Mouse (Mus musculus) heart, postnatal 0 days (tissue): Measurements from ENCODE around the gene Epor. TPM values are rescaled to one million over a fixed set of nuclear protein-coding genes. Genes with fewer than 3 reads are reported as not detected.
A peak's percentile ranks its signal among the peaks of the same experiment; 100 is the strongest.

Experiments
- ATAC-seq: fragments of 200-750 bp; cut with Nextera tagmentation; 2 replicates; pipeline ENCODE4 v1.8.0; 2017; ENCODE audit warnings: low read depth, moderate number of reproducible peaks, moderate library complexity; ENCODE audit not compliant: insufficient read depth
- DNase-seq: peaks from one replicate; pipeline ENCODE4 v3.0.0-alpha.2; 2016; ENCODE audit warnings: low spot score
- H3K27ac ChIP-seq: fragments of 300-500 bp; sonication (generic); 2 replicates; pipeline ENCODE4 v1.5.1; 2014; ENCODE audit warnings: low read depth, mild to moderate bottlenecking
- H3K27me3 ChIP-seq: fragments of 300-500 bp; sonication (generic); 2 replicates; pipeline ENCODE4 v1.6.1; 2014; ENCODE audit warnings: low read length, mixed read lengths; ENCODE audit not compliant: control insufficient read depth, insufficient read depth
- H3K36me3 ChIP-seq: fragments of 300-500 bp; sonication (generic); replicated peaks from 2 replicates; pipeline ENCODE4 v1.6.1; 2014; ENCODE audit warnings: low read length, mixed read lengths; ENCODE audit not compliant: control insufficient read depth, insufficient read depth
- H3K4me1 ChIP-seq: fragments of 300-500 bp; sonication (generic); 2 replicates; pipeline ENCODE4 v1.6.1; 2014; ENCODE audit warnings: antibody characterized with exemption; ENCODE audit not compliant: control insufficient read depth, insufficient read depth
- H3K4me2 ChIP-seq: fragments of 300-500 bp; sonication (generic); 2 replicates; pipeline ENCODE4 v1.6.1; 2014; ENCODE audit warnings: low read depth, mild to moderate bottlenecking, low read length, moderate library complexity
- H3K4me3 ChIP-seq: fragments of 300-500 bp; sonication (generic); 2 replicates; pipeline ENCODE4 v1.5.1; 2014; ENCODE audit warnings: low read depth, low read length
- H3K9ac ChIP-seq: fragments of 300-500 bp; sonication (generic); replicated peaks from 2 replicates; pipeline ENCODE4 v1.6.1; 2014; ENCODE audit warnings: low read depth, low read length, mixed read lengths
- H3K9me3 ChIP-seq: fragments of 300-500 bp; sonication (generic); replicated peaks from 2 replicates; pipeline ENCODE4 v1.6.1; 2016; ENCODE audit warnings: low read length; ENCODE audit not compliant: control insufficient read depth
- CTCF ChIP-seq: IDR thresholded peaks from 2 replicates; pipeline ENCODE4 v1.5.1; 2016; ENCODE audit warnings: antibody characterized with exemption, control low read depth, low read depth
- EP300 ChIP-seq: IDR thresholded peaks from 2 replicates; pipeline ENCODE4 v1.6.1; 2016; ENCODE audit warnings: antibody characterized with exemption, low read depth
- WGBS: fragments of 180-500 bp; shearing (Covaris S2); extraction: QIAGEN DNeasy Blood & Tissue Kit; methylation state at CpG from one replicate; pipeline ENCODE4 v1.1.7; 2014; 5-methylcytosine and 5-hydroxymethylcytosine counted together
- polyA plus RNA-seq: library from polyadenylated mRNA; unstranded; fragments of >200 nt; fragmentation: Nextera tagmentation; extraction: Ambion mirVana; gene quantifications from 2 replicates; pipeline ENCODE4 v1.2.1, GENCODE M21; 2015
- total RNA-seq: library from RNA; depleted of rRNA; stranded (reverse); fragments of >200 nt; gene quantifications from 2 replicates; pipeline ENCODE4 v1.2.3, GENCODE M21; 2014; ENCODE audit warnings: low replicate concordance

Gene Epor
- total and polyA plus RNA-seq, 2 experiments from 2014 or later = 2.8 to 3.4 TPM

GRCm38 (mm10) chr9:21959244-21959643, 4.1 kb downstream of the Epor start:
- H3K4me2 ChIP-seq = no peak overlapping the region
- peaks cover 30% of the 10 kb centered on the region for H3K4me1 ChIP-seq
- no peak for ATAC-seq
- no peaks in the 10 kb centered on the region for H3K9me3 ChIP-seq
- no peak overlapping the region for H3K9ac ChIP-seq
- no peak for DNase-seq
- no peak overlapping the region for H3K27ac ChIP-seq
- peaks cover 25% of the 10 kb centered on the region for H3K27me3 ChIP-seq
- no peaks in the 10 kb centered on the region for H3K36me3 ChIP-seq
- 90% methylated on average over 7 of the region's 7 CpGs for WGBS
- no peak for TF ChIP-seq CTCF
- no peak for TF ChIP-seq EP300
- H3K4me3 ChIP-seq = no peak overlapping the region

GRCm38 (mm10) chr9:21958372-21958771, 4.9 kb downstream of the Epor start:
- no peaks in the 10 kb centered on the region for H3K9me3 ChIP-seq
- H3K4me2 ChIP-seq = no peak overlapping the region
- H3K27me3 ChIP-seq = peaks cover 25% of the 10 kb centered on the region
- ATAC-seq = no peak
- H3K9ac ChIP-seq = no peak overlapping the region
- H3K4me3 ChIP-seq = no peak overlapping the region
- WGBS = 54% methylated on average over 5 of the region's 5 CpGs
- DNase-seq = no peak
- H3K27ac ChIP-seq = no peak overlapping the region
- H3K4me1 ChIP-seq = peaks cover 28% of the 10 kb centered on the region
- H3K36me3 ChIP-seq = no peaks in the 10 kb centered on the region
- TF ChIP-seq CTCF (no peak), EP300 (no peak)

DNA sequence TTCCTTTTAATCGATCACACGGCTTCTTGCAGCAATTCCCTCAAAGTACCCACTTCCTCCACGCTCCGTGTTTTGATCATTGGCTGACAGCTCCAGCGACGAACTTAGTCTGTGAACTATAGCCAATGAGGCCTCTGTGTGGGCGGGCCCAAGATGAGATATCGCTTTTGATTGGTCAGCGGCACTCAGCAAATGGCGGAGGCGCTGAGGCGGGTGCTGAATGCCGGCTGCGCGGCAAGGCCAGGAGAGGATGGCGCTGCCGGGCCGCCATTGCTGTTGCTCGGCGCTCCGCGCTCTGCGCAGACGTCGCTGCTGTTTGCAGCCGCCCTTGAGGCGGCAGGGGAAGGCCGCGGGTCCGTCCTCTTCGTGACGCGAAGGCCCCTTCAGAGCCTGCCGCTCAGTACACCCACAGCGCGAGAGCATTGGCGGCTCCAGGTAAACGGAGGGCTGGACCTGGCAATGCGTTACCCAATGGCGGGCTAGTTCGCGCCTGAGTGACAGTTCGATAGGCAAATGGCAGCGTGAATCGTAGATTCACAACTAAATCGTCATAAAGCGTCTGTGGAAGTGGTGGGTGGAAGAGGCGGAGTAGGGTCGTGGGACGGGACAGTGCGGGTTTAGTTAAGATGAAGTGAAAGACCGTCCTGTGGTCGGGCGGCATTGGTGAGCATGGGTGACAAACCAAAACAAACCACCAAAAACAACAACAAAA, 7.6 kb downstream of the Epor start, which contains the start of gene Swsap1:
Gene Swsap1, plus strand, starts transcription at position 186 of the 712 bp plus-strand sequence.
- DNase-seq (peak; percentile 98), ATAC-seq (peak; percentile 97)
- peak within 1 kb of the TSS; percentile 69 for H3K9ac ChIP-seq
- H3K4me1 ChIP-seq = peaks cover 5% of the 10 kb centered on the region; the same call in 1 of the 2 replicates
- no peaks in the 10 kb centered on the region for H3K36me3 ChIP-seq
- H3K4me3 ChIP-seq = peak within 1 kb of the TSS; percentile 65
- WGBS = under 1% methylated on average over 54 of the region's 54 CpGs
- no peaks in the 10 kb centered on the region for H3K9me3 ChIP-seq
- peak within 1 kb of the TSS; percentile 71 for H3K4me2 ChIP-seq
- peak within 1 kb of the TSS; percentile 95 for H3K27ac ChIP-seq
- no peak for TF ChIP-seq CTCF
- TF ChIP-seq EP300 = no peak; the same call in 1 of the 2 replicates
- peaks cover 10% of the 10 kb centered on the region for H3K27me3 ChIP-seq

GRCm38 (mm10) chr9:21955225-21955569, 8.1 kb downstream of the Epor start:
- Histone ChIP-seq H3K4me2 (peak overlapping the region; percentile 71), H3K4me1 (peaks cover 5% of the 10 kb centered on the region; the same call in 1 of the 2 replicates), H3K9me3 (no peaks in the 10 kb centered on the region), H3K27me3 (0 out of 2 replicates have a peak, but pooled peaks cover 4% of the 10 kb centered on the region), H3K4me3 (peak overlapping the region; percentile 65), H3K9ac (peak overlapping the region; percentile 69; the same call in 1 of the 2 replicates), H3K36me3 (no peaks in the 10 kb centered on the region), H3K27ac (peak overlapping the region; percentile 41; the same call in 1 of the 2 replicates)
- DNase-seq = no peak
- ATAC-seq = peak; percentile 40
- peak; percentile 32; the same call in 1 of the 2 replicates for TF ChIP-seq CTCF
- TF ChIP-seq EP300 = no peak
- 3% methylated on average over 18 of the region's 18 CpGs for WGBS

DNA sequence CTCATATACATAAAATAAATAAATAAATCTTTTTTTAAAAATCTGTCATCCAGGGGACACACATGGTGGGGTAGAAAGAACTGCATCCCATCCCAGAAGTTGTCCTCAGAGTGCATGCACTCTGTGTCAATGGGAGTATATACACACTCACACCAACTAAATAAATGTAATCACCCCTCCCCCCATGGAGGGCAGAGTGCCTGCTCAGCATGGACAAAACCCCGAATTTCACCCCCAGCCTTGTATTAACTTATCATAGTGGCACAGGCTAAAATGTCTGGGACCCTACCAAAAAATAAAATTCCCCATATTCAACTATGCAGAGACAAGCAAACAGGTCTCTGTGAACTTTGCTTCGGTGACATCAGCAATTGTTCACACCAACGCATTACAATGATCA, 8.7 kb downstream of the Epor start:
- Histone ChIP-seq H3K27ac (no peak overlapping the region), H3K9ac (no peak overlapping the region), H3K4me2 (no peak overlapping the region), H3K9me3 (no peaks in the 10 kb centered on the region), H3K36me3 (no peaks in the 10 kb centered on the region), H3K4me3 (no peak overlapping the region), H3K27me3 (no peaks in the 10 kb centered on the region), H3K4me1 (peaks cover 5% of the 10 kb centered on the region; the same call in 1 of the 2 replicates)
- WGBS = 90% methylated on average over 3 of the region's 3 CpGs
- TF ChIP-seq EP300 (no peak), CTCF (no peak)
- ATAC-seq (no peak), DNase-seq (no peak)
